Mouse (Mus musculus): ENCODE data around the gene Syne1. TPM values are rescaled to one million over a fixed set of nuclear protein-coding genes. Genes with fewer than 3 reads are reported as not detected.
"Not testable (repeated sequence)": the region's sequence is repeated elsewhere in the genome, so short reads cannot be mapped to it uniquely, and the experiment has no call there.

The Syne1 gene
- polyA plus RNA-seq, 1 experiment from 2014 or later, result 4.4 TPM

GRCm38 (mm10) chr10:5515330-5515729 lies 36.0 kb downstream of the Syne1 start:
- Histone ChIP-seq H3K4me2 (no peak overlapping the region), H3K4me1 (0 out of 2 replicates have a peak, but pooled peaks cover 6% of the 10 kb centered on the region)
- ATAC-seq, result 0 out of 2 replicates have a peak, but pooled peaks have one; percentile 15

GRCm38 (mm10) chr10:5514134-5514533 lies 37.1 kb downstream of the Syne1 start:
- WGBS (ENCODE audit: insufficient replicate concordance), result 72% methylated on average over 8 of the region's 8 CpGs

More at GRCm38 (mm10) chr10:5515330-5515729, 36.0 kb downstream of the Syne1 start:
- no peaks in the 10 kb centered on the region for H3K9me3 ChIP-seq (replicated peaks)
- H3K9ac ChIP-seq, result no peak overlapping the region
- 7% methylated on average over 3 of the region's 3 CpGs for WGBS (ENCODE audit: insufficient replicate concordance)
- no peak overlapping the region for H3K4me3 ChIP-seq
- no peak overlapping the region for H3K27ac ChIP-seq
- H3K36me3 ChIP-seq, result no peaks in the 10 kb centered on the region
- H3K27me3 ChIP-seq (replicated peaks), result no peaks in the 10 kb centered on the region

GRCm38 (mm10) chr10:5512285-5512684 lies 39.0 kb downstream of the Syne1 start:
- Histone ChIP-seq H3K27ac (no peak overlapping the region), H3K4me2 (no peak overlapping the region), H3K9me3 (replicated peaks) (no peaks in the 10 kb centered on the region), H3K4me3 (no peak overlapping the region), H3K9ac (no peak overlapping the region), H3K27me3 (replicated peaks) (no peaks in the 10 kb centered on the region), H3K4me1 (0 out of 2 replicates have a peak, but pooled peaks cover 6% of the 10 kb centered on the region), H3K36me3 (no peaks in the 10 kb centered on the region)
- ATAC-seq, result no peak

More at GRCm38 (mm10) chr10:5514134-5514533, 37.1 kb downstream of the Syne1 start:
- H3K4me1 ChIP-seq, result 0 out of 2 replicates have a peak, but pooled peaks cover 6% of the 10 kb centered on the region
- H3K4me3 ChIP-seq, result no peak overlapping the region
- H3K36me3 ChIP-seq, result no peaks in the 10 kb centered on the region
- no peaks in the 10 kb centered on the region for H3K9me3 ChIP-seq (replicated peaks)
- no peak overlapping the region for H3K27ac ChIP-seq
- H3K9ac ChIP-seq, result no peak overlapping the region
- H3K27me3 ChIP-seq (replicated peaks), result no peaks in the 10 kb centered on the region
- ATAC-seq, result no peak
- no peak overlapping the region for H3K4me2 ChIP-seq

- Histone ChIP-seq H3K4me3 (no peak overlapping the region), H3K9me3 (replicated peaks) (no peaks in the 10 kb centered on the region), H3K4me1 (0 out of 2 replicates have a peak, but pooled peaks cover 6% of the 10 kb centered on the region), H3K27ac (no peak overlapping the region), H3K9ac (no peak overlapping the region), H3K27me3 (replicated peaks) (no peaks in the 10 kb centered on the region), H3K4me2 (no peak overlapping the region), H3K36me3 (no peaks in the 10 kb centered on the region)
- 43% methylated on average over 3 of the region's 3 CpGs for WGBS (ENCODE audit: insufficient replicate concordance)
- no peak for ATAC-seq
Measured at GRCm38 (mm10) chr10:5511403-5511802, 39.9 kb downstream of the Syne1 start.

- Histone ChIP-seq H3K27me3 (replicated peaks) (no peaks in the 10 kb centered on the region), H3K9ac (no peak overlapping the region), H3K4me1 (no peaks in the 10 kb centered on the region), H3K4me2 (no peak overlapping the region), H3K9me3 (replicated peaks) (no peaks in the 10 kb centered on the region), H3K36me3 (no peaks in the 10 kb centered on the region), H3K27ac (no peak overlapping the region), H3K4me3 (no peak overlapping the region)
- ATAC-seq, result no peak
- WGBS (ENCODE audit: insufficient replicate concordance), result 58% methylated on average over 2 of the region's 2 CpGs
Measured at GRCm38 (mm10) chr10:5507478-5507877, 43.8 kb downstream of the Syne1 start.

- H3K9ac ChIP-seq, result no peak overlapping the region
- no peak overlapping the region for H3K4me3 ChIP-seq
- H3K9me3 ChIP-seq (replicated peaks), result no peaks in the 10 kb centered on the region
- no peak overlapping the region for H3K27ac ChIP-seq
- WGBS (ENCODE audit: insufficient replicate concordance), result 53% methylated on average over 3 of the region's 3 CpGs
- H3K4me1 ChIP-seq, result no peaks in the 10 kb centered on the region
- no peaks in the 10 kb centered on the region for H3K27me3 ChIP-seq (replicated peaks)
- H3K36me3 ChIP-seq, result no peaks in the 10 kb centered on the region
- ATAC-seq, result no peak
- H3K4me2 ChIP-seq, result no peak overlapping the region
Measured at GRCm38 (mm10) chr10:5504761-5505160, 46.5 kb downstream of the Syne1 start.

GRCm38 (mm10) chr10:5503909-5504308 lies 47.4 kb downstream of the Syne1 start:
- Histone ChIP-seq H3K4me3 (no peak overlapping the region), H3K9ac (no peak overlapping the region), H3K36me3 (no peaks in the 10 kb centered on the region), H3K4me2 (no peak overlapping the region), H3K27ac (no peak overlapping the region), H3K27me3 (replicated peaks) (no peaks in the 10 kb centered on the region), H3K4me1 (no peaks in the 10 kb centered on the region), H3K9me3 (replicated peaks) (no peaks in the 10 kb centered on the region)
- 58% methylated on average over 3 of the region's 3 CpGs for WGBS (ENCODE audit: insufficient replicate concordance)
- no peak for ATAC-seq

- H3K27ac ChIP-seq; H3K4me3 ChIP-seq; H3K36me3 ChIP-seq; H3K9me3 ChIP-seq (replicated peaks); ATAC-seq; H3K27me3 ChIP-seq (replicated peaks); H3K9ac ChIP-seq; H3K4me2 ChIP-seq; H3K4me1 ChIP-seq: not testable (repeated sequence)
- WGBS (ENCODE audit: insufficient replicate concordance), result 53% methylated on average over 6 of the region's 6 CpGs
Measured at GRCm38 (mm10) chr10:5499684-5500369, 51.5 kb downstream of the Syne1 start.

- Histone ChIP-seq H3K4me2 (no peak overlapping the region), H3K9ac (no peak overlapping the region), H3K27me3 (replicated peaks) (no peaks in the 10 kb centered on the region), H3K4me1 (no peaks in the 10 kb centered on the region), H3K27ac (no peak overlapping the region), H3K4me3 (no peak overlapping the region), H3K36me3 (no peaks in the 10 kb centered on the region), H3K9me3 (replicated peaks) (no peaks in the 10 kb centered on the region)
- ATAC-seq, result no peak
- 55% methylated on average over 2 of the region's 2 CpGs for WGBS (ENCODE audit: insufficient replicate concordance)
Measured at GRCm38 (mm10) chr10:5497859-5498258, 53.4 kb downstream of the Syne1 start.

GRCm38 (mm10) chr10:5491050-5491449 lies 60.2 kb downstream of the Syne1 start:
- ATAC-seq, result no peak
- H3K27me3 ChIP-seq (replicated peaks), result no peaks in the 10 kb centered on the region
- no peaks in the 10 kb centered on the region for H3K9me3 ChIP-seq (replicated peaks)
- H3K27ac ChIP-seq, result no peak overlapping the region
- WGBS (ENCODE audit: insufficient replicate concordance), result 67% methylated on average over 9 of the region's 9 CpGs
- H3K4me1 ChIP-seq, result no peaks in the 10 kb centered on the region
- no peaks in the 10 kb centered on the region for H3K36me3 ChIP-seq
- H3K4me3 ChIP-seq, result no peak overlapping the region
- no peak overlapping the region for H3K9ac ChIP-seq
- no peak overlapping the region for H3K4me2 ChIP-seq

- 47% methylated on average over 6 of the region's 6 CpGs for WGBS (ENCODE audit: insufficient replicate concordance)
- Histone ChIP-seq H3K9me3 (replicated peaks) (no peaks in the 10 kb centered on the region), H3K36me3 (no peaks in the 10 kb centered on the region), H3K4me3 (no peak overlapping the region), H3K9ac (no peak overlapping the region), H3K27me3 (replicated peaks) (no peaks in the 10 kb centered on the region), H3K4me1 (no peaks in the 10 kb centered on the region), H3K27ac (no peak overlapping the region), H3K4me2 (no peak overlapping the region)
- ATAC-seq, result no peak
Measured at GRCm38 (mm10) chr10:5490029-5490428, 61.3 kb downstream of the Syne1 start.

- no peak for ATAC-seq
- Histone ChIP-seq H3K4me1 (no peaks in the 10 kb centered on the region), H3K27me3 (replicated peaks) (no peaks in the 10 kb centered on the region), H3K9me3 (replicated peaks) (no peaks in the 10 kb centered on the region), H3K4me3 (no peak overlapping the region), H3K9ac (no peak overlapping the region), H3K4me2 (no peak overlapping the region), H3K27ac (no peak overlapping the region), H3K36me3 (no peaks in the 10 kb centered on the region)
- WGBS (ENCODE audit: insufficient replicate concordance), result 28% methylated on average over 5 of the region's 5 CpGs
Measured at GRCm38 (mm10) chr10:5488097-5488496, 63.2 kb downstream of the Syne1 start.

Data from liver, embryonic 12.5 days (tissue).